Mouse (Mus musculus) layer of hippocampus, adult 2 months (tissue): ENCODE data around the gene Rdh12. TPM values are rescaled to one million over a fixed set of nuclear protein-coding genes. Genes with fewer than 3 reads are reported as not detected.
"Not testable (repeated sequence)": the region's sequence is repeated elsewhere in the genome, so short reads cannot be mapped to it uniquely, and the experiment has no call there.

Experiments
- DNase-seq, 2 experiments: peaks; one replicate each; pipeline ENCODE4 v3.0.0; 2022; ENCODE audit warnings: low spot score in 2 of 2
- H3K27ac ChIP-seq: fragments of 200-600 bp; 2 replicates; pipeline ENCODE4 v1.8.1; 2022
- H3K4me3 ChIP-seq: fragments of 200-600 bp; 2 replicates; pipeline ENCODE4 v1.8.1; 2022; ENCODE audit warnings: mild to moderate bottlenecking
- CTCF ChIP-seq: fragments of 200-600 bp; conservative IDR thresholded peaks from 2 replicates; pipeline ENCODE4 v1.8.1; 2022; ENCODE audit warnings: antibody characterized with exemption, mild to moderate bottlenecking, moderate library complexity
- long read RNA-seq, 2 experiments: library from polyadenylated mRNA; stranded (forward); transcript quantifications; one replicate each; pipeline ENCODE4 v2.0.0; 2021; ENCODE audit warnings: borderline mapping rate in 2 of 2
- total RNA-seq, 2 experiments: library from RNA; stranded (reverse); gene quantifications; 2 replicates each; pipeline ENCODE4 v1.2.3; 2021

The Rdh12 gene
- total RNA-seq: 1 to 10 TPM; 2.3 to 2.4 TPM
- long read RNA-seq, experiment 1, partial matches to known transcripts: 1 of 2 reads
- long read RNA-seq, experiment 1, other reads (novel, unspliced or antisense): 1 of 2 reads
- long read RNA-seq, experiment 2, partial matches to known transcripts: 1 of 3 reads
- long read RNA-seq, experiment 2, other reads (novel, unspliced or antisense): 0 of 3 reads

- TF ChIP-seq CTCF: no peak
- DNase-seq: peak; percentile 37 to 56
- H3K27ac ChIP-seq: peak within 1 kb of the TSS; percentile 53; the same call in 1 of the 2 replicates
- peak within 1 kb of the TSS; percentile 74 for H3K4me3 ChIP-seq
Observed at GRCm38 (mm10) chr12:79208703-79209464, at the start of gene Rdh12. Rdh12 (plus strand) TSS chr12:79208914.

- Histone ChIP-seq H3K4me3 (no peak overlapping the region), H3K27ac (no peak overlapping the region)
- TF ChIP-seq CTCF: no peak
- no peak for DNase-seq
Observed at GRCm38 (mm10) chr12:79162876-79163275, 45.8 kb upstream of the Rdh12 start.

- peak; percentile 31 for TF ChIP-seq CTCF
- H3K4me3 ChIP-seq: no peak overlapping the region
- H3K27ac ChIP-seq: no peak overlapping the region
- no peak for DNase-seq
Observed at GRCm38 (mm10) chr12:79169173-79169572, 39.5 kb upstream of the Rdh12 start.

- DNase-seq: peak; percentile 37 to 66
- Histone ChIP-seq H3K4me3 (peak overlapping the region; percentile 12; the same call in 1 of the 2 replicates), H3K27ac (no peak overlapping the region)
- TF ChIP-seq CTCF: no peak
Observed at GRCm38 (mm10) chr12:79170421-79170820, 38.3 kb upstream of the Rdh12 start.

GRCm38 (mm10) chr12:79171269-79171995 lies 37.3 kb upstream of the Rdh12 start:
- no peak for TF ChIP-seq CTCF
- DNase-seq: no peak
- peak overlapping the region; percentile 100 for H3K27ac ChIP-seq
- H3K4me3 ChIP-seq: peak overlapping the region; percentile 85

- TF ChIP-seq CTCF: peak; percentile 80
- Histone ChIP-seq H3K4me3 (peak within 1 kb of the TSS; percentile 85), H3K27ac (peak within 1 kb of the TSS; percentile 100)
- peak; percentile 85 to 92 for DNase-seq
Observed at GRCm38 (mm10) chr12:79172019-79172941, 36.4 kb upstream of the Rdh12 start, which contains the start of gene Vti1b. Vti1b (minus strand) TSS chr12:79172667.

DNA sequence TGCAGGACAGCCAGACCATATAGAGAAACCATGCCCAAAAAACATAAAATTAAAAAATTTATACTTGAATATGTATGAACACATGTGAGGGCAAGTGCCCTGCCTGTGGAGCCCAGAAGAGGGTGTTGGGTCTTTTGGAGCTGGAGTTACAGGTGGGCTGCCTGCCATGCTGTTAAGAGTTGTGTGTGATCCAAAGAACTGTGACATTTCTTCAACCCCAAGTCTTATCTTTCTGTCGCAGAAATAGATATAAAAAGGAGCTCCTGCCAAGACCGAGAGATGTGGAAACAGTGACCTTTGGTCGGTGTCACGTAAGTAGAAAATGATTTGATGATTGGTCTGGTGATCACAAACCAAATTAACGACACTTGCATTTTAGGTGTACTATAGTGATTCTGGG lies 35.0 kb upstream of the Rdh12 start:
- Histone ChIP-seq H3K4me3 (no peak overlapping the region), H3K27ac (no peak overlapping the region)
- no peak for DNase-seq
- peak; percentile 33 for TF ChIP-seq CTCF

- Histone ChIP-seq H3K4me3 (no peak overlapping the region), H3K27ac (no peak overlapping the region)
- no peak for TF ChIP-seq CTCF
- DNase-seq: no peak
Observed at GRCm38 (mm10) chr12:79175998-79176397, 32.7 kb upstream of the Rdh12 start.

DNA sequence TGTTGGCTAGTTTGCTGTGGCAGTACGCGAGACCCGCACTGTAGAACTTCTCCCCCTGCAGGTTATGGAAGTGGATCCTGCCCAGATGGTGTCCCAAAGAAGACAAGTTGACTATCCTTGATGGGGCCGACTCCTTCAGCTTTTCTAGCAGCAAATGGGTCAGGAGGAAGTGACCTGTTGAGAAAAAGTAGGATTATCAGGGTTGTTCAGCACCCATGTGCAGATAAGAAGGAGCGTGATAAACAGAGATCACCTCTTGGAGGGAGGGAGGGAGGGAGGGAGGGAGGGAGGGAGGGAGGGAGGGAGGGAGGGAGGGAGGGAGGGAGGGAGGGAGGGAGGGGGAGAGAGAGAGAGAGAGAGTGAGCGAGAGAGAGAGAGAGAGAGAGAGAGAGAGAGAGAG lies 23.6 kb upstream of the Rdh12 start:
- H3K4me3 ChIP-seq, H3K27ac ChIP-seq, DNase-seq: not testable (repeated sequence)

- peak; percentile 49 to 70 for DNase-seq
- peak overlapping the region; percentile 34 for H3K27ac ChIP-seq
- H3K4me3 ChIP-seq: peak overlapping the region; percentile 83
- TF ChIP-seq CTCF: peak; percentile 54
Observed at GRCm38 (mm10) chr12:79190931-79191673, 17.6 kb upstream of the Rdh12 start.

GRCm38 (mm10) chr12:79191701-79192100 lies 17.0 kb upstream of the Rdh12 start:
- H3K27ac ChIP-seq: peak overlapping the region; percentile 34
- peak overlapping the region; percentile 83 for H3K4me3 ChIP-seq
- DNase-seq: peak; percentile 66 to 72
- peak; percentile 82 for TF ChIP-seq CTCF
